In genomic region chr7:123124299-123124716, GRCm38 (mm10) we compare ENCODE assay signal across 8 mouse cellular contexts. TPM values are rescaled to one million over a fixed set of nuclear protein-coding genes. Genes with fewer than 3 reads are reported as not detected.
DNase-seq lines count a peak whose midpoint lies in the region; ATAC-seq and TF ChIP-seq lines count a peak whose summit lies in the region.

No protein-coding gene starts in this region.

- peak overlapping the region; percentile 99 for H3K9ac ChIP-seq in midbrain, embryonic 15.5 days

- DNase-seq in gastrocnemius, adult 2 months, result peak; percentile 76
- DNase-seq in gastrocnemius, postnatal 25 days, result no peak
- no peak for DNase-seq in thymus, adult 2 months
- no peak for DNase-seq in thymus, postnatal 0 days (ENCODE audit: low spot score)
- peak; percentile 65 for DNase-seq in induced T-regulatory cell, adult 2 months (ENCODE audit: low read depth)
- no peak for DNase-seq in thymus, postnatal 25 days
- no peak for DNase-seq in thymus, postnatal 10 days (ENCODE audit: low spot score in 2 of 2)

- peak overlapping the region; percentile 86 for H3K4me3 ChIP-seq in gastrocnemius, adult 2 months
- peak overlapping the region; percentile 77 for H3K4me3 ChIP-seq in thymus, adult 2 months (ENCODE audit: control insufficient read depth, insufficient read depth, low read length)
- H3K4me3 ChIP-seq in midbrain, embryonic 15.5 days, result peak overlapping the region; percentile 100

- no peak for TF ChIP-seq CTCF in gastrocnemius, adult 2 months (IDR thresholded peaks at IDR 0.05)
- TF ChIP-seq CTCF in thymus, adult 2 months (IDR thresholded peaks at IDR 0.05; ENCODE audit: borderline replicate concordance, control insufficient read depth, extremely low read depth, insufficient read depth, low read length, poor library complexity), result no peak

- ATAC-seq in midbrain, embryonic 15.5 days (replicated peaks), result peak; percentile 82

- WGBS in thymus, adult 2 months, result under 1% methylated on average over 45 of the region's 45 CpGs
- under 1% methylated on average over 30 of the region's 45 CpGs for WGBS in midbrain, embryonic 15.5 days

- H3K27ac ChIP-seq in gastrocnemius, adult 2 months, result peak overlapping the region; percentile 100
- H3K27ac ChIP-seq in thymus, adult 2 months (ENCODE audit: control insufficient read depth, insufficient read depth, low read length), result no peak overlapping the region
- H3K27ac ChIP-seq in midbrain, embryonic 15.5 days, result peak overlapping the region; percentile 97

- H3K36me3 ChIP-seq in thymus, adult 2 months (ENCODE audit: control insufficient read depth, insufficient read depth, low read length), result no peaks in the 10 kb centered on the region
- no peaks in the 10 kb centered on the region for H3K36me3 ChIP-seq in midbrain, embryonic 15.5 days (replicated peaks)

- no peaks in the 10 kb centered on the region for H3K27me3 ChIP-seq in thymus, adult 2 months (ENCODE audit: control insufficient read depth, insufficient read depth, low read length)
- H3K27me3 ChIP-seq in midbrain, embryonic 15.5 days (replicated peaks), result no peaks in the 10 kb centered on the region

- H3K4me2 ChIP-seq in midbrain, embryonic 15.5 days, result peak overlapping the region; percentile 53

- H3K9me3 ChIP-seq in midbrain, embryonic 15.5 days, result no peaks in the 10 kb centered on the region

- intact Hi-C loops in gastrocnemius, adult 2 months (cut with DNase I), result loop anchor here (10.0 kb wide), 1 partner anchor 140 kb away; no protein-coding TSS in a partner anchor

- H3K4me1 ChIP-seq in thymus, adult 2 months (replicated peaks; ENCODE audit: control insufficient read depth, insufficient read depth, low read length), result no peaks in the 10 kb centered on the region
- H3K4me1 ChIP-seq in midbrain, embryonic 15.5 days, result peaks cover 34% of the 10 kb centered on the region

- TF ChIP-seq POLR2A in thymus, adult 2 months (IDR thresholded peaks at IDR 0.05; ENCODE audit: control insufficient read depth, extremely low read depth, insufficient read depth, low read length, poor library complexity), result no peak

RNA-seq across cellular contexts. Expression of gene Tnrc6a, which starts 0.6 kb away (rescaled TPM):
- total RNA-seq in gastrocnemius, adult 2 months (2021), result 10 to 100 TPM; 24.1 to 26.2 TPM
- 10 to 100 TPM; 18.9 to 20.4 TPM for total RNA-seq in gastrocnemius, postnatal 25 days (2021)
- 84.5 and 89.7 TPM in 2 replicates for polyA plus RNA-seq in thymus, adult 2 months (2012; rRNA removed)
- 62.7 and 94.2 TPM in 2 replicates for polyA plus RNA-seq in thymus, postnatal 0 days (2015; fragmentation: Nextera tagmentation; extraction: Ambion mirVana)
- polyA plus RNA-seq in midbrain, embryonic 15.5 days (2015; fragmentation: Nextera tagmentation; extraction: Ambion mirVana), result 44.0 and 57.7 TPM in 2 replicates

Comparison
In these comparisons a context has a peak if more than half of its experiments do, and no peak if none do; other contexts are left out.
1. DNase-seq: peak in gastrocnemius, adult 2 months (single experiment) and induced T-regulatory cell, adult 2 months (single experiment); none in gastrocnemius, postnatal 25 days (single experiment), thymus, adult 2 months (single experiment), thymus, postnatal 0 days (single experiment), thymus, postnatal 25 days (single experiment) and thymus, postnatal 10 days (0 of 2).
2. Peak in every context shown above with its lines, with median percentiles within 50 percentile points of each other: H3K4me3 ChIP-seq.